Mouse (Mus musculus) spleen, postnatal 4 days (tissue): ENCODE data around the gene Klhdc8a.
A peak's percentile ranks its signal among the peaks of the same experiment; 100 is the strongest.

Source experiments
- DNase-seq, 2 experiments: peaks; one replicate each; pipeline ENCODE4 v3.0.0; 2022; ENCODE audit warnings: low spot score in 2 of 2

The Klhdc8a gene

DNA sequence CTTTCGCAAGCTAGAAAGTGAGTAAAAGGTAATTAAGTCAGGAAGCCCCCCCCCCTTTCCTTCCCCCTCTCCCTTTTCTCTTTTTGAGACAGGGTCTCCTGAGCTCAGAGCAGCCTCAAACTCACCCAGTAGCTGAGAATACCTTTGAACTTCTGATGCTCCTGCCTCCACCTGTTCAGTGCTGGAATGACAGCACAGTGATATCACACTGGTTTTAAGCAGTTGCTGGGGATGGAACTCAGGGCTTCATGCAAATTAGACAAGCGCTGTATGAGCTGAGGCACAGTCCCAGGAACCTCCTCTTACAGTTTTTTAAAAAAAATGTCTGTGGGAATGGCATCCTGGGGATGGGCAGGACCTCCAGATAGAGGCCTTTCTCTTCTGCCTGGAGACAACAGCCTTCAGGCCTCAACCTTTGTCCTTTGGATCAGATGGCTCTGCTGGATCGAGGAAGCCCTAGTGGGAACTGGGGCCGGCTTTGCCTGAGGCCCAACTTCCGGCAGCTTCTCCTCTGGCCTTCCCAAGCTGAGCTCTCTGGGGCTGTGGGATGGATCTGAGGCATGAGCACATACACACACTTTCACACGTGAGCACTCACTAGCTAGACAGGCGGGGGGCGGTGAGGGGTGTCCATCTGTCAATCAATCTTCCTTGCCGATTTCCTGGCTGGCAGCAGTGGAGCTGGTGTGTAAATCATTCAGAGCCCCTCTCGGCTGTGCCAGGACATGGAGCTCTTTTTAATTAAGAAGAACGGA lies 7.3 kb upstream of the Klhdc8a start:
- DNase-seq = no peak

- DNase-seq = no peak
These were observed 6.7 kb upstream of the Klhdc8a start for GRCm38 (mm10) chr1:132291706-132292105.

DNA sequence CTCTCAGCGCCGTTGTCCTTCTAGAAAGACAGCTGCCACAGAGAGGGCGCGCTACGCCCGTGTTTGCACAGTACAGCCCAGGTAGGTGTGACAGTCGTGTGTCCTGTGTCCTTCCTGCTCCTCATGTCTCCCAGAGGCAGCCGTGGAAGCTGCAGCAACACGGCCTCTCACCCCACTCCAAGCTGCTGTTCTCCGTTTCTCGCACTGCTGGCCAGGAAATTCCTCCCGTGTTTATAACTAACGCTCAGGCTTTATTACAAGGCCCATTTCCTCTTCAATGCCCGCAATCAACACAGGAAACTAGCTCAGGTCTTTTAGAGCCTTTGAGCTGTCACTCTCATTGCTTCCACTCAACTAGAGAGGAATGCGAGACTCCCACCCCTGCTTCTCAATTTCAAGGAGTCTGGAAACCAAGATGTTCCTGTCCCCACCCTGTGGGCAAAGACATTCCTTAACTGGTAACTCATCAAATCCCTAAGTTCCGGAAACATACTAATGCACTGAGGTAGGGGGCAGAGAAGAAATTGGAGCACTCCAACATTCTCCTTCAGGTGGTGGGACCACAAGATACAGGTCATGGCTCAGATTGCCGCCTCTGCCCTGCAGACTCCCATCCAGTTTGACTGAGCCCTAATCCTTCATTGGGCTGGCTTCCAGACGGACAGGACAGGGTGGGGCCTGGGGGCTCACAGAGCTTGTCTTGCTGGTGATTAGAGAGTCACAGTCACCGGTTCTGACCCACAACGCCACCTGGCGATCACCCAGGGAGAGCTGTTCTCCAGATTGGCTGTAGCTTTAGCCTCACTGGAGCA lies 5.9 kb upstream of the Klhdc8a start:
- DNase-seq = no peak

- DNase-seq = no peak
These were observed 2.9 kb upstream of the Klhdc8a start for GRCm38 (mm10) chr1:132295506-132295905.

DNA sequence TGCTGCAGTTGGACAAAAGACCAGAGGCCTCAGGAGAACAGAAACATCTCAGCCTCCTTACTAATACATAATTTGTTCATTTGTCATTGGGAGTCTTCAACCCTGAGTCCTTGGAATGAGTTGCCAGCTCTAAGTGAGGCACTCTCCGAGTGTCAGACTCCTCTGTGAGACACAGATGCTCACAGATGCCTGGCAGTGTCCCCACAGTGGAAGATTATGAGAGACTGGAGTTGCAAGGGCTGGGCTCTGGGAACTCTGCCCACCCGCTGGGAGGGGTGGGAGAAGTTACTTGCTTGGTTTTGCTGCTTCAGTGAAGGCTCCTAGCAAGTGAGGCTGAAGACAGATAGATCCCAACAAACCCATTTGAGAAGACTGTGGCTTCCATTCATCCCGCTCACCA lies 2.4 kb upstream of the Klhdc8a start:
- no peak for DNase-seq

DNA sequence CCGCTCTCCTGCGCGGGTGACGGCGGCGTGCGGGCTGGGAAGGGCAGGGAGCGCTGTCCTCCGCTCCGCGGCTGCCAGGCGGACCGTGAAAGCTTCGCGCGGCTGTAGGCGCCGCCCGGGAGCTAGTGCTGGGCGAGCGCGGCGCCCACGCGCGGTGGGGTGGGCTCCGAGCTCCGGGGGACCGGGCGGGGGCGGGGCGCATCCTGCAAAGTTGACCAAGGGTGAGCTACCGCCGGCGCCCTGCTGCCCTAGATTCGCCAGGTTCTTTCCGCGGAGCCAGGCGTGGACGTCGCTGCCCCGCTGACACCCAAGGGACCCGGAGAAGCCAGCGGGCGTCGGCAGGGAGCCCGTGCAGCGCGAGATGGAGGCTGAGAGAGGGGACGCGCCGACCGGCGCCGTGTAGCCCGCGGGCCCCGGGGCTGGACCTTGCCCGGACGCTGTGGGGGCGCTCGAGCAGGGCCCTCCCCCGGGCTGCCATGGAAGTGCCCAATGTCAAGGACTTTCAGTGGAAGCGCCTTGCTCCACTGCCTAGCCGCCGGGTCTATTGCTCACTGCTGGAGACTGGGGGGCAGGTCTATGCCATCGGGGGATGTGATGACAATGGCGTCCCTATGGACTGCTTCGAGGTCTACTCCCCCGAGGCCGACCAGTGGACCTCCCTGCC lies 507 bp downstream of the Klhdc8a start:
- peak in 1 of 2 experiments; percentile 68 for DNase-seq

- no peak for DNase-seq
These were observed 1.3 kb downstream of the Klhdc8a start for GRCm38 (mm10) chr1:132299744-132300143.

GRCm38 (mm10) chr1:132301242-132301641 lies 2.8 kb downstream of the Klhdc8a start:
- DNase-seq = no peak

DNA sequence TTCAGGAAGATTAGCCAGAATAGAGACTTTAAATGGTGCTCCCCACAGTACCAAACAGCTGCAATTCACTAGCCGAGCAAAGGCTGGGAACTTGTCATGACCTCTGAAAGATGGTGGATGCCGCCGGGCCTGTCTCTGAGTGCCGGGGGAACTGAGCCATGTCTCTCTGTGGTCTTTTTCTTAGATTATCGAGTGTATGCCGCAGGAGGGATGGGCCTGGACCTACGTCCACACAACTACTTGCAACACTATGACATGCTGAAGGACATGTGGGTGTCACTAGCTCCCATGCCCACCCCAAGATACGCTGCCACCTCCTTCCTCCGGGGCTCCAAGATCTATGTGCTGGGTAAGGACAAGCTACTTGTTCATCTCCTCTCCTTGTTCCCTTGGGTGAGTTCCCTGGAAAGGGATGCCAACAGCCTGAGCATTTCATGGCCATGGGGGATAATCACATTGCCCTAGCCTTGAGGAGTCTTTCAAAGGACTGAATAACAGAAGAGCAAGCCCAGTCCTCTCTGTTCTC lies 4.0 kb downstream of the Klhdc8a start:
- no peak for DNase-seq

GRCm38 (mm10) chr1:132304618-132305214 lies 6.3 kb downstream of the Klhdc8a start:
- no peak for DNase-seq

DNA sequence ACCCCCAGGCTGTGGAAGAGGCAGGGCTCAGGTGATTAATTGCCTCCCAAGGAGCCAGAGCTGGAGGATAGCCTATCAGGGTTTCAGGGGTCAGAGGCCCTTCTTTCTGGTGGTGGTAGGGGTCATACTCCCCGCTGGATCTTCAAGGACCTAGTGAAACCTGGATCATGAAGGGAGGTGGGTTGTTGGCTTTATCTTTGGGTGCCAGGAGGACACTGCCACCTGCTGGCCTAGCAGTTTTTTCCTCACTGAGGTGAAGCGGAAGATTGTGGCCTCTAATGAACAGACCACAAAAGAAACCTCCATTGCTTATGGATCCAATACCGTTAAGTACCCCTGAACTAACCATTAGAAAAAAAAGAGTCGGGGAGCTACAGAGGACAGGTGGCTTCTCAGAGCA lies 7.7 kb downstream of the Klhdc8a start:
- DNase-seq = peak; percentile 58 to 82

DNA sequence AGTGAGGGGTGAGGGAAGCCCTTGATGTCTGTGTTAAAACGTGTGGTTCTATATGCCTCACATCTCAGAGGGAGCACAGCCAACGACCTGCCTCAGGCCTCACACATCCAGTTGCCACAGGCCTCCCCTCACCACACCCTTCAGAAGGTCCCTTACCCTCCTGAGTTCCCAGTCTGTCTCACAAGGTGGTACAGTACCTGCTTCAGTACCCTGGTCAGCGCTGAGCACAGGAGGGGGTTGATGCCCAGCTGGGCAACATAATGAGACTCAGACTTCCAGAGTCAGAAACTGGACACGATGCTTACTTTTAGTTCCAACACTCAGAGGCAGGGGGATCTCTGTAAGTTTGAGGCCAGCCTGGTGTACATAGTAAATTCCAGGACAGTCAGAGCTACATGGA lies 8.4 kb downstream of the Klhdc8a start:
- DNase-seq = no peak

DNA sequence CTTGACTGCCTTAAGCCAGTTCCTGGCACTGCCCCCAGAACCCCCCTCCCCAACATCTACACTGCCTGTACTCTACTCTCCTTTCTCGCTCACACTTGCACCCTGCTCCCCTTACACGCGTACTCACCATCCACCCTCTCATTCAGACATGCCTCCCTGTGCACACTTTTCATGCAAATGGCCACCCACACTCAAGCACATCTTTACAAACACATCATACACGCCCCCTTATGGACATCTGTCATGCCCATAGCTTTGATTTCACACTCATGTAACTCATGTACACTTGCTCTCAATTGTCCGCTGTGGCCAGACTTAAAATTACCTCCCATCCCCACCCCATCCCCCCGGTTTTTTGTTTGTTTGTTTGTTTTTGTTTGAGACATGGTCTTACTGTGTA lies 9.5 kb downstream of the Klhdc8a start:
- DNase-seq = no peak

- DNase-seq = no peak
These were observed 10.2 kb downstream of the Klhdc8a start for GRCm38 (mm10) chr1:132308674-132309073.

GRCm38 (mm10) chr1:132310754-132311153 lies 12.3 kb downstream of the Klhdc8a start:
- no peak for DNase-seq

DNA sequence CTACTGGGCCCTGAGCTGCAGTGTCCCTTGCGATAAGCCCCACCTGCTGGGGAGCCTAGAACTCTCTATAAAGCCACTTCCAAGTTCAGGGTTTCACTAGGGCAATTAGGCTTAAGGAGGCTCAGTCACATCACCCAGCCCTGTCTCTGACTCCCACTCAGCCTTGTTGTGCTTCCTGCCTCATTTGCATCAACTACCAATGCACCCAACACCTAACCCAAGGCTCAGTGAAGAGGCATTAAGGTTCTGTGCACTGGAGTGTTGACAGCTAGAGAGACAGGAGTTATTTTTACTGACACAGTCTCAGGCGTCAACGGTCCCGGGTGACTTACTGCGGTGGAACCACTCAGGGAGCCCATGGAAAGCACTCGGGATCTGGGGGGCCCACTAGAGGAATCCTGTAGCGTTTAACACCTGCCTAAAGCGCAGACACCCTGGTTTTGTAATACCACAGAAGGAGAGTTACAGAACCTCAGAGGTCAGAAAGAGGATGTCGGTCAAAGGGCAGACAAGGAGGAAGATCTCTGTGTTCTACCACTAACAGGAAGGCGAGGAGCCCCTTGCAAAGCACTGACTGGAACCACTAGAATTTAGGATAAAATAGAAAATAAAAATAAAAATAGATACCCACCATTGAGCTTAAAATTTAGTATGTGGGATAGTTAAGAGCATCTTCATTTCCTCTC lies 12.9 kb downstream of the Klhdc8a start:
- DNase-seq = peak in 1 of 2 experiments; percentile 44

DNA sequence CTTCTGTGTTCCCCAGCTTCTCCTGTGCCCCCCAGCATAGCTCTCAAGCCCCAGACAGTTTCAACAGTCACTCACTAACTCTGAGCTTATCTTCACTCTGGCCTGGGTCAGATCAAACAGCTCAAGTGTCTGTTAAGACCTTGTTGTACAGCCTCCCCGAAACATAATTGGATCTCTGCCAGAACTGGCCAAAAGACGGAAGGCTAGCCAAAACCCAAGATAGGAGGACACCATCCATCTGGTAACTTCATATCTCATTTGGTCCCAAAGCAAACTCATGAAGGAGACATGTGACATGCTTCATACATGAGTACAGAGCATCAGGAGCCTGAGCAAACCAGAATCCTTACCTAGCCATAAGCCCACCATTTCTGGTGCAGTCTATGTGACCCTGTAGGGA lies 13.6 kb downstream of the Klhdc8a start:
- DNase-seq = no peak

DNA sequence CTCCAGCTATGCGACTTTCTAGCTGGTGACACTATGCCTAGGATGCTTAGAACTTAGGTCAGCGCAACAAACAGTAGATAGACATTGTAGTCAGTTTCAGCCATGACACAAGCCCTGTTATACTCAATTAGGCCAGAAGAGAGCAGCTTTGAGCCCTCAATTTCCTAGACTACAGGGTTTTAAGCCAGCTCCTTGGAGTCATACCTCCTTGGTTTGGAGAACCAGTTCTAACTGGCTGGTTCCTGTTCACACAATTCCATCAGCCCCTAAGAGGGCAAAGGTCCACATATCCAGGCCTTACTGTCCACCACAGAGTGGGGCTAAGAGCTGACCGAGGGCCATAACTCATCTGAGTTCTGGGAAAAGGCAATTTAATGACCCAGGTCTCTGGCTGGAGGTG lies 14.3 kb downstream of the Klhdc8a start:
- DNase-seq = peak; percentile 66 to 77

DNA sequence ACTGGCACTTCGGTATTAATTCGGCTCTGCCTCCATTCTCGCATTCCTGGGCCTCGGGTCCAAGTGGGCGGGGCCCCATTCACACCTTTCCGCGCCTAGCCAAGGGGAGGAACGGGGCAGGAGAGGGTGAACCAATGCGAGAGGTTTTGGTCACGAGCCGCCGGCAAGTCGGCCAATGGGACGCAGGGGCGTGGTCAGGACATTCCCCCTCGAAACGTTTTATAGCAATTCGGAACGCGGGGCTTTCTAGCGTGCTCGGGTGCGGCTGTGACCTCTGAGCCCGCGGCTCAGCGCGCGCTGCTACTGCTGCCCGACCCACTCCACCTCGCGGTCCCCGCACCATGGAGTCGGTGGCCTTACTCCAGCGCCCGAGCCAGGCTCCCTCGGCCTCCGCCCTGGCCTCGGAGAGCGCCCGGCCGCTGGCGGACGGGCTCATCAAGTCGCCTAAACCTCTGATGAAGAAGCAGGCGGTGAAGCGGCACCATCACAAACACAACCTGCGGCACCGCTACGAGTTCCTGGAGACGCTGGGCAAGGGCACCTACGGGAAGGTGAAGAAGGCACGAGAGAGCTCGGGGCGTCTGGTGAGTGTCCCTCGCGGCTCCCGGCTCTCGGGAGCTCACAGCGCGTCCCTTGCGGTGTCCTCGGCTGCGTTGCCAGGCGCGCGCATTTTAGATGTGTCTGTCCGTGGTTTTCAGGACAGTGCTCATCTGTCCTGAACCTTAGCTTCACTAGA lies 17.6 kb downstream of the Klhdc8a start, which contains the start of gene Nuak2:
Gene Nuak2 (plus strand): TSS at position 238 of the 736 bp plus-strand sequence.
- peak; percentile 86 to 91 for DNase-seq

DNA sequence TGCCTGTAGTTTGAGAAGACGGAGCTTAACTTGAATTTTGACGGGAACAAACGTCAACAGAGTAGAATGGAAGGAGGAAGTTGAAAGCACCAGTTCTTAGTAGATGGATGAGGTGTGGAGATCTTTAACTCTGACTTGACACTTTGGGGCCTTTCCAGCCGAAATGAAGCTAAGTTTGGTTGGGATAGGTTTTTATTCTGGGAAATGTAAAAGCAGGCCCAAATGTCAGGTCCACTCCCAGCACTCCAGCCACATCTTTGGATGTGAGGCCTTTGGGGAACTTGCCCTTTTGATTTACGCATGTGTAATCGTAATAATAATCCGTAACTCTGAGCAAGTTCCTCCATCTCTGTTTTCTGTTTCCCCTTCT lies 18.2 kb downstream of the Klhdc8a start:
- no peak for DNase-seq

- DNase-seq = no peak
These were observed 19.0 kb downstream of the Klhdc8a start for GRCm38 (mm10) chr1:132317413-132317812.
